Mouse (Mus musculus) regulatory T cell (primary cell): ENCODE measurements around the gene Ap1g2.

Experiments used
- in situ Hi-C: fragments of 300-600 bp; cut with MboI, MseI; formaldehyde crosslinking; loops from one replicate; pipeline ENCODE4 v1.15.1; 2025; ENCODE audit warnings: high pct_unique_total_duplicates

Gene Ap1g2

GRCm38 (mm10) chr14:55061845-55062244 lies 44.5 kb downstream of the Ap1g2 start:
- in situ Hi-C loops, result no loop called here

DNA sequence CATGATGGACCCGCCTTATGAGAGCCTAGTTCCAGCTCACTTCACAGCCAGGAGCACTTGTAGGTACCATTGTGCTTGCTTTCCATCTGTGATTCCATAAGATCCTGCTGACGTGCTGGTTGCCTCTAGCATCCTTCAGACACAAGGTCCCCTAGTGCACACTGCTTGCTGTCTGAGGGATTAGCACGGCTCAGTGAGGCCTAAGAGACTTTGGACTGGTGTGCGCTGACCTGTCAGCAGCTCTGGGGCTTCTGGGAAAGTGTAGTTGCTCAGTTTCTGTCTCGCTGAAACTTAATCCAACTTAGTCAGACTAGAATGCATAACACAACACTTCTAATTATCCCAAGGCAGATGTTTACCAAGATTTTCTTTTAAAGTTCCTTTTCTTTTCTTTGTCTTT lies 46.5 kb downstream of the Ap1g2 start:
- in situ Hi-C loops, result no loop called here

GRCm38 (mm10) chr14:55059009-55059408 lies 47.4 kb downstream of the Ap1g2 start:
- in situ Hi-C loops, result no loop called here

GRCm38 (mm10) chr14:55055167-55055834 lies 51.1 kb downstream of the Ap1g2 start:
- in situ Hi-C loops, result no loop called here

DNA sequence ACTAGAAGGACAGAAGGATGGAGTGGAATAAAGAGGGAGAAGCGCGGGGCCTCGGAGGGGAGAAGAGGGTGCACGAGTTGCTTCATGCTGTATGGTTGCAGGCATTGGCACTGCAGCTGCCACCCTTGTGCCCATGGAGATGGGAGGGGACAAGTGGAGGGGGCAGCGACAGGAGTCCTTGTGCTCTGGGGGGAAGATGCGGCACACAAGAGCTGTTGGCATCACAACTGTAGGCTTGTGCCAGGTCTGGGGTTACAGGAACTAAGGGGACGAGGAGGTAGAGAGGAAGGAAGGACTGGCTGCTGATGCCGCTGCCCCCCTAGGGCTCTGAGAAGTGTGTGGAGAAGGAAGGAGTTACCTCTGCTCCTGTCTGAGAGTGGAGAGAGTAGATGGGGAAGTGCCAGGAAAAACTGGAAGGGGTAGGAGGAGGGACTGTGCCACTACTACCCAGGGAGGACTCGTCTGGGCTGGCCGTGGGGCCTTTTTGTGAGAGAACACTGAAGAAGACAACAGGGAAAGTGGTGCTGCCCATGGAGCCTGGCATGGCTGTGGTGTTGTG lies 52.1 kb downstream of the Ap1g2 start:
- in situ Hi-C loops, result no loop called here

DNA sequence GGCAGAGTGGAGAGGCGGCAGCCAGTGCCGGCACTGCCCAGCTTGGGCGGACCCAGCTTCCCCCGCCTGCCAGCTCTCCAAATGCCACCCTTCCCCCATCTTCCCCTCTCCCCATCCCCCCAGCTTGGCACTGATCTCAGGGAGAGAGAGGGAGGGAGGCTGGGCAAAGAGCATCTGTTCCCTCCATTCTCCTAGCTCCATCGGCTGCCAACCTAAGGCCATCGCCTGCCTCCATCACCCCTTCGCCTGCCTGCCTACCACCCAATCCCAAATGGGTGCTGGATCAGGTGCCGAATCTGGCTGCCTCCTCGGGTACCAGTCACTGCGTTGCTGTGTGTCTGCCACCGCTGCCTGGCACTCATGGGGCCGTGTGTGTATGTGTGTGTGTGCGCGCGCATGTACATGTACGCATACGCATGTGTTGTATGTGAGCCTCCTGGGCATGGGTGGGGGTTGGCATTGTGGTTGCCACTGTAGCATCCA lies 52.6 kb downstream of the Ap1g2 start:
- in situ Hi-C loops, result no loop called here

GRCm38 (mm10) chr14:55053050-55053449 lies 53.3 kb downstream of the Ap1g2 start:
- in situ Hi-C loops, result no loop called here

DNA sequence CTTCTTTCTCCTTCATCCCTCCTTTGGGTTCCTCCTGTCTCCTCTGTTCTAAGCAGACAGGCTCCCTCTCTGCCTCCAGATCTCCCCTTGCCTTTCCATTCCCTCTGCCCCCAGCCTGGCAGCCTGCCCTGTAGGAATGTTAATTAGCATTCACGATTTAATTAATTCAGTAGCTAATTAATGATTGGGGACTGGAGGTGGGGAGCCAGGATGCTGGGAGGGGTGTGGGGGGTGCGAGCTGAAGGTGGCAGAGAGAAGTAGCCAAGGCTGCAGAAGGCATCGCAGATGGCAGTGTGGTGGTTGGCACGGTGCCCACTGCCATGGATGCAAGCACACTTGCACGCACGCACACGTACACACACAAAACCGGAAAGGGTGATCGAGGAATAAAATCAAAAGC lies 53.9 kb downstream of the Ap1g2 start:
- in situ Hi-C loops, result no loop called here
